Mouse (Mus musculus): Measurements from ENCODE around the gene Bmper. TPM values are rescaled to one million over a fixed set of nuclear protein-coding genes. Genes with fewer than 3 reads are reported as not detected.

Bmper gene
- polyA plus RNA-seq, 1 experiment = 12.0 TPM

DNA sequence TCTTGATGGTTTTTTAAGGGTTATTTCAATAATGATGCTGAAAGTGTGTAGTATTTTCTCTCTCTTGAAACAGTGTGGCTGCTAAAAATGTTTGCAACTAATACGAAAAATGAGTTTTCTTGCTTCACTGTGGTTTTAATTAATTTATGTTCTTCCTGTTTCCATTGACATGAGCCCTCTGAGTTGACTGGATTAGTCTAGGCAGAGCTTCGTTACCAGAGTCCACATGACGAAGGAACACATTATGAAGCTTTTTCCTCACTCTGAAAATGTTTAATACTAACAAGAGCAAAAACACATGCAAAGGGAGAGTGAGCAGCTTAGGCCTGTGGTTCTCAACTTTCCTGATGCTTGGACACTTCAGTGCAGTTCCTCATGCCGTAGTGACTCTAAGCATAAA, 53.4 kb downstream of the Bmper start:
- H3K4me1 ChIP-seq (ENCODE audit: control insufficient read depth, insufficient read depth, low read length) = no peaks in the 10 kb centered on the region
- 73% methylated on average over 4 of the region's 4 CpGs for WGBS

DNA sequence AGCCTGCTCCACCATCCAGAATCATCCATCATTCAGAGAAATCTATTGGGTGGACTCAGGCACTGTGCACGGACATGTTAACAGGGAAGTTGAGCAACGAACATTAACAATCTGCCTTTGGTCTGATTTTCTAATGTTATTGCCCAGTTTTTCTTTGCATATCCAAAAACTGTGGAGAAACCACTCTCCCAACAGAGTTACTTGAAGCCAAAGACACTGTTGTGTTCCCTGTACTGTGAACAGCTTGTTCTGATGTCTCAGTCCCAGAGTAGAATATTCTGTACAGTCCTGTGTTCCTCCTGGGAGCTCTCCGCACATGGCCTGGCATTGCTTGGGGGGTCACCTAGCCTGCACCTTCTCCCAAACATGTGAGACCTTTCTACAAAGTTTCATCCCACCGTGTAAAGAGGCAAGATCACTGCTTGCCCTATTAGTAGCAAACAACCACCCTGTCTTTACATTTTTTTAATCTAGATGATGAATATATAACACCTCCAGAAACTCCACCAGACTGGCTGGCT, 62.1 kb downstream of the Bmper start:
- 68% methylated on average over 4 of the region's 4 CpGs for WGBS

More for the DNA sequence above, 53.4 kb downstream of the Bmper start:
- TF ChIP-seq POLR2A (IDR thresholded peaks at IDR 0.05; ENCODE audit: borderline replicate concordance, extremely low read depth, low read depth, low read length) (no peak), CTCF (IDR thresholded peaks at IDR 0.05; ENCODE audit: insufficient read depth, low read length) (no peak)
- no peak overlapping the region for H3K4me3 ChIP-seq (replicated peaks; ENCODE audit: extremely low read depth, low read depth, low read length)
- no peak for DNase-seq

DNA sequence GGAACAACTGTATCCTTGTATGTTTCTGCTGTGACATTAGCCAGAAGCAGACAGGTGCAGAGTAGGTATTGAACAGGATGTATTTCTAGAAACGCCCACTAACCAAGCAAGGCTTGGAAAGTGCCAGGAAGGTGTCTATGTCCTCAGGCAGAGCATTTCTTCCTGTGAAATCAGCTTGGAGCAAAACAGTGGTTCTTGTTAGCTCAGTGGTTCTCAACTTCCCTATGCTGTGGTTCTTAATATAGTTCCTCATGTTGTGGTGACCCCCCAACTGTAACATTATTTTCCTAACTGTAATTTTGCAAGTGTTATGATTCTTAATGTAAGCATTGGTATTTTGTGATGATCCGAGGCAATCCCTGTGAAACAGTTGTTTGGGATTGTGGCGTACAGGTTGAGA, 70.7 kb downstream of the Bmper start:
- Histone ChIP-seq H3K4me1 (ENCODE audit: control insufficient read depth, insufficient read depth, low read length) (no peaks in the 10 kb centered on the region), H3K4me3 (replicated peaks; ENCODE audit: extremely low read depth, low read depth, low read length) (no peak overlapping the region)
- no peak for DNase-seq
- 82% methylated on average over 3 of the region's 3 CpGs for WGBS
- no peak for TF ChIP-seq POLR2A (IDR thresholded peaks at IDR 0.05; ENCODE audit: borderline replicate concordance, extremely low read depth, low read depth, low read length)
- TF ChIP-seq CTCF (IDR thresholded peaks at IDR 0.05; ENCODE audit: insufficient read depth, low read length) = no peak

More for the DNA sequence above, 62.1 kb downstream of the Bmper start:
- H3K4me1 ChIP-seq (ENCODE audit: control insufficient read depth, insufficient read depth, low read length) = no peaks in the 10 kb centered on the region
- TF ChIP-seq POLR2A (IDR thresholded peaks at IDR 0.05; ENCODE audit: borderline replicate concordance, extremely low read depth, low read depth, low read length) = no peak
- no peak for TF ChIP-seq CTCF (IDR thresholded peaks at IDR 0.05; ENCODE audit: insufficient read depth, low read length)
- DNase-seq = no peak
- H3K4me3 ChIP-seq (replicated peaks; ENCODE audit: extremely low read depth, low read depth, low read length) = no peak overlapping the region

DNA sequence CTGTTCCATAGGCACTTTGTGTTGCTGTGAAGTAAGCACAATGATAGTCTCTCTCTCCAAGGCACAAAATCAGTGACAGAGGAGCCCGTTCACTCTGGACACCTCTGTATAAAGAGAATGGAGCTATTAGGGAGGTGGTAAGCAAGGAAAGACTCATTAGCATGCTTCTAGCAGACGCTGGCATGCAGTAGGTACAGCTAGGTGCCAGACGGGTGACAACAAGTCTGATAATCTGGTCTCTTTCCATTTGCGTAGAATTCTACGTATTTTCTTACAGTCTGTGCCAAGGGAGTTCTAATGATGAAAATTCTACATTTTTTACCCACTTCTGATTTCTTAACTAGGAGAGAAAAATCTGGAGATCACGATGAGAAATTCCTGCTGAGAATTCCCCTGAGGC, 72.7 kb downstream of the Bmper start:
- H3K4me1 ChIP-seq (ENCODE audit: control insufficient read depth, insufficient read depth, low read length) = no peaks in the 10 kb centered on the region
- no peak for DNase-seq
- H3K4me3 ChIP-seq (replicated peaks; ENCODE audit: extremely low read depth, low read depth, low read length) = no peak overlapping the region
- 74% methylated on average over 6 of the region's 6 CpGs for WGBS
- no peak for TF ChIP-seq POLR2A (IDR thresholded peaks at IDR 0.05; ENCODE audit: borderline replicate concordance, extremely low read depth, low read depth, low read length)
- no peak for TF ChIP-seq CTCF (IDR thresholded peaks at IDR 0.05; ENCODE audit: insufficient read depth, low read length)

DNA sequence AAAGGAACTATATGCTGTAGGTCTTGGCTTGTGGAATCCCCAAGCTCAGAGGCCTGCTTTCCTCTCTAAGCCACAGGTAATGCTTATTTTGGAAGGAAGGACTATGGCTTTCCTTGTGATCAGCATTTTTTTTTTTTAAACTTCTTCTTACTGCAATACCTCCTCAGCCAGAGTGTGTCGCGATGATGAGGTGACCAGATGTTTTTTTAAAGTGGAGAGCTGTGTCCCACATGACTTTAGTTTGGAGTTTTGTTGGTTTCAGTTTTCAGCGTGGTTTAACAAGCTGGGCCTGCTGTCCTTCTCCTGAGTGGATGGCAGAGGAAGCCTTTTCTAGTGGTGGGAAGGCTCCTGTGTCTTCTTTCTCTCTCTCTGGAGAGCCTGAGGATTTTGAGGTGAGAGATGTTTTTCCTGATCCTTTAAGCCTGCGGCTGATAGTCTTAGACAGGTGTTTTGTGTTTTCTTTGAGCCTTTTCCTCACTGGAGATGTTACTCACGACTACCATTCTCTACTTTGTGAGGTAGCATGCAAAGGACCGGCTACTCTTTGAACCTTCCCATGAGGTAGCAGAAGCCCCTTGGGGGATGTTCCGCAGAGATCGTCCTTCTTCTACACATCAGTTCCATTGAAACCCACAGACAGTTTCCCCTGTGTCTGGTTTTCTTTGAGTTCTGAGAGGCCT, 74.8 kb downstream of the Bmper start:
- Histone ChIP-seq H3K4me3 (replicated peaks; ENCODE audit: extremely low read depth, low read depth, low read length) (no peak overlapping the region), H3K4me1 (ENCODE audit: control insufficient read depth, insufficient read depth, low read length) (no peaks in the 10 kb centered on the region)
- TF ChIP-seq POLR2A (IDR thresholded peaks at IDR 0.05; ENCODE audit: borderline replicate concordance, extremely low read depth, low read depth, low read length) = no peak
- TF ChIP-seq CTCF (IDR thresholded peaks at IDR 0.05; ENCODE audit: insufficient read depth, low read length) = no peak
- WGBS = 65% methylated on average over 8 of the region's 8 CpGs
- no peak for DNase-seq

DNA sequence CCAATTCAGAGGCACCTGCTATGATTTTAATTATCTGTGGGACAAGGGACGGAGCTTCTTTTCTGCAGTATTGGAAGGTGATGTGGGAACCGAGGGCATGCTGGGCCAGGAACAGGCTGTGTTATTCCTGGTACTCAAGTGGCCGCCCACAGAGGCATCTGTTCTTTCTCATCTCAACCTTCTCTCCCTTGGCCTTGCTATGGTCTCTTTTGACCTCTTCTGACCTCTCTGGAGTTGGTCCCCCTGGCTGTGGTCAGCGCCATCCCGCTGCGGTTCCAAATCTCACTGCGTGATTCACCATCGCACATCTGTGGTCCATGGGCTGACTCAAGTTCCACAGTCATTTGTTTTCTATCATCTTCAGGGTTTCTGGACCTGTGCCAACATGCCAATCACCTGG, 77.5 kb downstream of the Bmper start:
- Histone ChIP-seq H3K4me1 (ENCODE audit: control insufficient read depth, insufficient read depth, low read length) (no peaks in the 10 kb centered on the region), H3K4me3 (replicated peaks; ENCODE audit: extremely low read depth, low read depth, low read length) (no peak overlapping the region)
- TF ChIP-seq POLR2A (IDR thresholded peaks at IDR 0.05; ENCODE audit: borderline replicate concordance, extremely low read depth, low read depth, low read length) (no peak), CTCF (IDR thresholded peaks at IDR 0.05; ENCODE audit: insufficient read depth, low read length) (no peak)
- WGBS = 80% methylated on average over 8 of the region's 8 CpGs
- DNase-seq = no peak

DNA sequence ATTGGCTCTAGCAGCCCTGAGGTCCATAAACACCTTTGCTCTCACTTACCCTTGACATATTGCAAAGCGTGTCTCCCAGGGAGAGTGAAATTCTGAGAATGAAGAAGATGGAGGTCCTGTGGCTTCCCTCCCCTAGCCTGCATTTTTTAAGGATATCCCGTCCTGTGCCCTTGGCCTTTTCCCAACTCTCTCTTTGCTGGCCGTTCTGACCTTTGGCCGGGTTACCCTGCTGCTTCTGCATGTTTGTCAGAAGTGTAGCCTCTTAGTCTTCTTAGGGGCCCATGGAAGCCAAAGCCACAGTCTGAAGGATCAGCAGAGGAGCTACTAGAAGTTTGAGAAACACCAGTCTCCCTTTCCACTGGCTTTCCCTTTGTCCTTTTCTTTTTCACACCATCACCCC, 82.8 kb downstream of the Bmper start:
- DNase-seq = no peak
- Histone ChIP-seq H3K4me3 (replicated peaks; ENCODE audit: extremely low read depth, low read depth, low read length) (no peak overlapping the region), H3K4me1 (ENCODE audit: control insufficient read depth, insufficient read depth, low read length) (no peaks in the 10 kb centered on the region)
- no peak for TF ChIP-seq POLR2A (IDR thresholded peaks at IDR 0.05; ENCODE audit: borderline replicate concordance, extremely low read depth, low read depth, low read length)
- no peak for TF ChIP-seq CTCF (IDR thresholded peaks at IDR 0.05; ENCODE audit: insufficient read depth, low read length)
- WGBS = 53% methylated on average over 4 of the region's 4 CpGs

DNA sequence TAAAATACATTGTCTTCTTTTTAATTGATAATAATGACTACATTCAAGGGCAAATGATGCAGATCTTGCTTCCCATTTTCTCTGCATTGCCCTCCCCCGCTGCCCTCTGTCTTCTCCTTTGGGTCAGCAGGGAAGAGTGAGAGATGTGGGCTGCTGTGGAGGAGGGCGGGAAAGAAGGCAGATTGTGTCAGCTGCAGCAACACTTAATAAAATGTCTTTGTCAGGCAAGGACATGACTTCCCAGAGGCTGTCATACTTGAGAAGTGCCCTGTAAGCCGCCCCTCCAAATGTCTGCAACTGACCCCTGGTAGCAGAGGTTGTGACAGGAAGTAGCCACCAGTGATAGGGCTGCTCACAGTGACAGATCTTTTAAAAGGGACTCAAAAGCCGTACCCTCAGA, 83.3 kb downstream of the Bmper start:
- WGBS = 73% methylated on average over 4 of the region's 4 CpGs
- Histone ChIP-seq H3K4me3 (replicated peaks; ENCODE audit: extremely low read depth, low read depth, low read length) (no peak overlapping the region), H3K4me1 (ENCODE audit: control insufficient read depth, insufficient read depth, low read length) (no peaks in the 10 kb centered on the region)
- TF ChIP-seq POLR2A (IDR thresholded peaks at IDR 0.05; ENCODE audit: borderline replicate concordance, extremely low read depth, low read depth, low read length) (no peak), CTCF (IDR thresholded peaks at IDR 0.05; ENCODE audit: insufficient read depth, low read length) (no peak)
- no peak for DNase-seq

DNA sequence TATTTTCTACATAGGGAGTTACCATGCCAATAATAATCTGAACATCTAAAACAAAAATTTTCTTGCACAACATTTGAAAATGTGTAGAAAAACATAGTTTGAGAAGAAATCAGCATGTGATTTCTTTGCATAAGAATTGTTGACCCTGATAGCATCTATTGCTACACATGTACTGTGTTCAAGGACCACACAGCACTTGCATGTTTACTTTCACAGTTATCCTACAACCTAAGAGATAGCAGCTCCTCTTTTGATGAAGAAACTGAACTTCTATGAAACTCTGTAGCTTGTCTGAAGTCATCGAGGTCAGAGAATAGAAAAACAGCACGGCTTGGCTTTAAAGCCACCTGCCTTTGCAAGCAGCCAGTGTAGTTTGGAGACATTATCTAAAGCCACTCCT, 85.0 kb downstream of the Bmper start:
- H3K4me1 ChIP-seq (ENCODE audit: control insufficient read depth, insufficient read depth, low read length) = no peaks in the 10 kb centered on the region
- no peak for DNase-seq
- no peak overlapping the region for H3K4me3 ChIP-seq (replicated peaks; ENCODE audit: extremely low read depth, low read depth, low read length)
- WGBS = 83% methylated on average over 2 of the region's 2 CpGs
- no peak for TF ChIP-seq CTCF (IDR thresholded peaks at IDR 0.05; ENCODE audit: insufficient read depth, low read length)
- no peak for TF ChIP-seq POLR2A (IDR thresholded peaks at IDR 0.05; ENCODE audit: borderline replicate concordance, extremely low read depth, low read depth, low read length)

DNA sequence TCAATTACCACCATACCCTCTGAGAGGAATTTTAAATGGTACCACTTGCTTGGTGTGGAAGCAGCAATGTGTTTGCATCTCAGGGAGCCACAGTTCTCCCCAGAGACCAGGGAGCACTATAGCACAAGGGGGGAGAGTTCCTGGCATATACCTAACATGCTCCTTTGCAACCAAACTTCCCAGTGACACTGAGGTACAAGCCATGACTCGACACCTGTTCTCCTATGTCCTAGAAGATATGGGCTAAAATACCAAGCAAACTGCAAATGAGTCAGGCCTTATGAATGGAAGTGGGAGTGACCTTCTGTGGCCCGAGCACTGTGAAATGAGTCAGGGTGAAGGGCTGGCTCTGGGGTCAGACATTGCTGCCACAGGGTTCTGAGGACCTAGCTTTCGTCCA, 88.1 kb downstream of the Bmper start:
- Histone ChIP-seq H3K4me3 (replicated peaks; ENCODE audit: extremely low read depth, low read depth, low read length) (no peak overlapping the region), H3K4me1 (ENCODE audit: control insufficient read depth, insufficient read depth, low read length) (no peaks in the 10 kb centered on the region)
- DNase-seq = no peak
- no peak for TF ChIP-seq POLR2A (IDR thresholded peaks at IDR 0.05; ENCODE audit: borderline replicate concordance, extremely low read depth, low read depth, low read length)
- WGBS = 81% methylated on average over 3 of the region's 3 CpGs
